Mouse (Mus musculus): ENCODE results near the gene Schip1. TPM values are rescaled to one million over a fixed set of nuclear protein-coding genes. Genes with fewer than 3 reads are reported as not detected.

Schip1 gene
- polyA plus RNA-seq, 1 experiment, result 2.5 TPM

DNA sequence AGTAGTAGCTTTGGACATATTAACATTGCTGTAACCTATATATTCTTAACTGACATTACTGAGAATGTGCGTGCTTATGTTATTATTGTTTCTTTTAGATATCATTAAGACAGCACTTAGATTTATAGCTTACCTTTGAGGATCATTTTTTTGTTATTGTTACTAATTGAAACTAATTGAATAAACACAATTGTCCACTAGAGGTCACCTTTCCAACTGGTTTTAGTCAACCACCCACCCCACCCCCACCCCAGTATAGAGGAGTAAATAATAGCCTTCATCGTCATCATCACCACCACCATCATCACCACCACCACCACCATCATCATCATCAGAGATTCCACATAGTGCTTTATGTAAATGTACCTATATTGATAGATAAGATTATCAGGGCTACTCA, 498.2 kb downstream of the Schip1 start:
- TF ChIP-seq POLR2A (IDR thresholded peaks at IDR 0.05; ENCODE audit: control insufficient read depth, low read depth, low read length) (no peak), CTCF (IDR thresholded peaks at IDR 0.05; ENCODE audit: control insufficient read depth, insufficient read depth, insufficient replicate concordance, low read depth, low read length) (no peak)
- Histone ChIP-seq H3K4me1 (ENCODE audit: control insufficient read depth, insufficient read depth, low read length) (no peaks in the 10 kb centered on the region), H3K27ac (ENCODE audit: control insufficient read depth, insufficient read depth, low read depth, low read length) (no peak overlapping the region), H3K27me3 (ENCODE audit: control insufficient read depth, insufficient read depth, low read length) (no peaks in the 10 kb centered on the region), H3K4me3 (ENCODE audit: control insufficient read depth, low read depth, low read length) (no peak overlapping the region), H3K36me3 (ENCODE audit: control insufficient read depth, insufficient read depth, low read length) (no peaks in the 10 kb centered on the region)

- H3K36me3 ChIP-seq (ENCODE audit: control insufficient read depth, insufficient read depth, low read length), result no peaks in the 10 kb centered on the region
- no peak for TF ChIP-seq CTCF (IDR thresholded peaks at IDR 0.05; ENCODE audit: control insufficient read depth, insufficient read depth, insufficient replicate concordance, low read depth, low read length)
- no peak for TF ChIP-seq POLR2A (IDR thresholded peaks at IDR 0.05; ENCODE audit: control insufficient read depth, low read depth, low read length)
- H3K27me3 ChIP-seq (ENCODE audit: control insufficient read depth, insufficient read depth, low read length), result no peaks in the 10 kb centered on the region
- no peak overlapping the region for H3K4me3 ChIP-seq (ENCODE audit: control insufficient read depth, low read depth, low read length)
- no peaks in the 10 kb centered on the region for H3K4me1 ChIP-seq (ENCODE audit: control insufficient read depth, insufficient read depth, low read length)
- H3K27ac ChIP-seq (ENCODE audit: control insufficient read depth, insufficient read depth, low read depth, low read length), result no peak overlapping the region
Measured at GRCm38 (mm10) chr3:68563922-68564321, 499.3 kb downstream of the Schip1 start.

- Histone ChIP-seq H3K4me1 (ENCODE audit: control insufficient read depth, insufficient read depth, low read length) (no peaks in the 10 kb centered on the region), H3K36me3 (ENCODE audit: control insufficient read depth, insufficient read depth, low read length) (no peaks in the 10 kb centered on the region), H3K4me3 (ENCODE audit: control insufficient read depth, low read depth, low read length) (no peak overlapping the region), H3K27ac (ENCODE audit: control insufficient read depth, insufficient read depth, low read depth, low read length) (no peak overlapping the region), H3K27me3 (ENCODE audit: control insufficient read depth, insufficient read depth, low read length) (no peaks in the 10 kb centered on the region)
- TF ChIP-seq CTCF (IDR thresholded peaks at IDR 0.05; ENCODE audit: control insufficient read depth, insufficient read depth, insufficient replicate concordance, low read depth, low read length), result no peak
- no peak for TF ChIP-seq POLR2A (IDR thresholded peaks at IDR 0.05; ENCODE audit: control insufficient read depth, low read depth, low read length)
Measured at GRCm38 (mm10) chr3:68564978-68565674, 500.5 kb downstream of the Schip1 start.

DNA sequence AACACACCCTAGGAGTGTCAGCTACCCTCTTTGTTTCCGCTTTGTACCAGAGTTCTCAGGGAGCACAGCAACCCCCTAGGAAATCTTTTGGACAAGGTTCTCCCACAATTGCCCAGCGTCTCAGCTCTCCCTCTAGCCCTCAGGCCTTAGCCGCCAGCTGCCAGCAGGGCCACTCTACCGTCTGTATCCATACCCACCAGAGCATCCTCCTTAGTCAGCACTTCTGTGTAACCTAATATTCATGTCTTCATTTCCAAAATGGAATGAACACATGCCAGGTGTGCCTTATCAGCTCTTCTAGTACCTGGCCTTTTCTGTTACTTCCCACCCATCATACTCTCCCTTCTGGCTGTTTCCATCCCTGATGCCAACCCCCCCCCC, 501.1 kb downstream of the Schip1 start:
- no peak for TF ChIP-seq CTCF (IDR thresholded peaks at IDR 0.05; ENCODE audit: control insufficient read depth, insufficient read depth, insufficient replicate concordance, low read depth, low read length)
- TF ChIP-seq POLR2A (IDR thresholded peaks at IDR 0.05; ENCODE audit: control insufficient read depth, low read depth, low read length), result no peak
- Histone ChIP-seq H3K4me3 (ENCODE audit: control insufficient read depth, low read depth, low read length) (no peak overlapping the region), H3K36me3 (ENCODE audit: control insufficient read depth, insufficient read depth, low read length) (no peaks in the 10 kb centered on the region), H3K27me3 (ENCODE audit: control insufficient read depth, insufficient read depth, low read length) (no peaks in the 10 kb centered on the region), H3K4me1 (ENCODE audit: control insufficient read depth, insufficient read depth, low read length) (no peaks in the 10 kb centered on the region), H3K27ac (ENCODE audit: control insufficient read depth, insufficient read depth, low read depth, low read length) (no peak overlapping the region)

- H3K27me3 ChIP-seq (ENCODE audit: control insufficient read depth, insufficient read depth, low read length), result no peaks in the 10 kb centered on the region
- no peak overlapping the region for H3K4me3 ChIP-seq (ENCODE audit: control insufficient read depth, low read depth, low read length)
- H3K4me1 ChIP-seq (ENCODE audit: control insufficient read depth, insufficient read depth, low read length), result peaks cover 5% of the 10 kb centered on the region
- no peak for TF ChIP-seq POLR2A (IDR thresholded peaks at IDR 0.05; ENCODE audit: control insufficient read depth, low read depth, low read length)
- TF ChIP-seq CTCF (IDR thresholded peaks at IDR 0.05; ENCODE audit: control insufficient read depth, insufficient read depth, insufficient replicate concordance, low read depth, low read length), result no peak
- H3K27ac ChIP-seq (ENCODE audit: control insufficient read depth, insufficient read depth, low read depth, low read length), result no peak overlapping the region
- H3K36me3 ChIP-seq (ENCODE audit: control insufficient read depth, insufficient read depth, low read length), result no peaks in the 10 kb centered on the region
Measured at GRCm38 (mm10) chr3:68567581-68567980, 503.0 kb downstream of the Schip1 start.

DNA sequence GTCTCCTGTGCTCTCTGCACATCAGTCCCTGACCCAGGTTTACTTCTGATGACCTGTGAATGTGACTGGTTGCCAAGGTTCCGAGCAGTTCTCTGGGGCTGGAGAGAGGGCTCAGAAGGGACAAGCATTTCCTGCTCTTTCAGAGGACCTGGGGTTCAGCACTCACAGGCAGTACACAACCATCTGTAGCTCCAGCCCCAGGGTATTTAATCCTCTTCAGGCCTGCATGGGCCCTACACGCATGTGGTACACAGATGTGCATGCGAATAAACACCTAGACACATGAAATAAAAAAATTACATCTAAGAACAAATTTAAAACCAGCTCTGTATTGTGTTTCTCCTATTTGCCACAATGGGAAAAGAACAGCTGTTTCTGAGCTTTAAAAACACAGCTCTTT, 503.5 kb downstream of the Schip1 start:
- Histone ChIP-seq H3K4me1 (ENCODE audit: control insufficient read depth, insufficient read depth, low read length) (peaks cover 6% of the 10 kb centered on the region), H3K4me3 (ENCODE audit: control insufficient read depth, low read depth, low read length) (no peak overlapping the region), H3K27me3 (ENCODE audit: control insufficient read depth, insufficient read depth, low read length) (no peaks in the 10 kb centered on the region), H3K27ac (ENCODE audit: control insufficient read depth, insufficient read depth, low read depth, low read length) (no peak overlapping the region), H3K36me3 (ENCODE audit: control insufficient read depth, insufficient read depth, low read length) (no peaks in the 10 kb centered on the region)
- TF ChIP-seq POLR2A (IDR thresholded peaks at IDR 0.05; ENCODE audit: control insufficient read depth, low read depth, low read length), result no peak
- no peak for TF ChIP-seq CTCF (IDR thresholded peaks at IDR 0.05; ENCODE audit: control insufficient read depth, insufficient read depth, insufficient replicate concordance, low read depth, low read length)

DNA sequence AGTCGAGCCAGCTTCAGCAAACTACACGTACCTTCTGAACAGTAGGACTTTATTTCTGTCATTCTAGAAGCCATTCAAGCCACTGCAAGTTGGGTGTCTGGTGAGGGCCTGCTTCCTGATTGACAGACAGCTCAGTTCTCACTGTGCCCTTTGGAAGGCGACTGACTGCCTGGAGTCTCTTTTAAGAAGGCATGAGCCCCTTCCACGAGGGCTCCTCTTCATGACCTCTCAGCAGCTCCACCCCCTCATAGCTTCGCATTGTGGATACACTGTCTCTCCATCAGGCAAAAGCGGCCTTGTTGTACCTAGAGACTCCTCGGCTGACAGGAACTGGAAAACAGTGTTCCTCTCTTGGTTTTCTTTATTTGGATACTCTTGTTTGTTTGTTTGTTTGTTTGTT, 504.1 kb downstream of the Schip1 start:
- Histone ChIP-seq H3K36me3 (ENCODE audit: control insufficient read depth, insufficient read depth, low read length) (no peaks in the 10 kb centered on the region), H3K4me1 (ENCODE audit: control insufficient read depth, insufficient read depth, low read length) (peaks cover 6% of the 10 kb centered on the region), H3K27me3 (ENCODE audit: control insufficient read depth, insufficient read depth, low read length) (no peaks in the 10 kb centered on the region), H3K27ac (ENCODE audit: control insufficient read depth, insufficient read depth, low read depth, low read length) (no peak overlapping the region), H3K4me3 (ENCODE audit: control insufficient read depth, low read depth, low read length) (no peak overlapping the region)
- TF ChIP-seq CTCF (IDR thresholded peaks at IDR 0.05; ENCODE audit: control insufficient read depth, insufficient read depth, insufficient replicate concordance, low read depth, low read length), result no peak
- TF ChIP-seq POLR2A (IDR thresholded peaks at IDR 0.05; ENCODE audit: control insufficient read depth, low read depth, low read length), result no peak

Data from testis, adult 2 months (tissue).